Mouse (Mus musculus) gastrocnemius, adult 2 months (tissue): ENCODE results near the gene Cmah. TPM values are rescaled to one million over a fixed set of nuclear protein-coding genes. Genes with fewer than 3 reads are reported as not detected.
A peak's percentile ranks its signal among the peaks of the same experiment; 100 is the strongest.

Experiments used
- DNase-seq: peaks from one replicate; pipeline ENCODE4 v3.0.0; 2022
- H3K27ac ChIP-seq: fragments of 200-600 bp; 2 replicates; pipeline ENCODE4 v1.8.1; 2022; ENCODE audit warnings: mild to moderate bottlenecking
- H3K4me3 ChIP-seq: fragments of 200-600 bp; 2 replicates; pipeline ENCODE4 v1.8.1; 2022; ENCODE audit warnings: mild to moderate bottlenecking, moderate library complexity
- CTCF ChIP-seq: fragments of 200-600 bp; IDR thresholded peaks from 2 replicates; pipeline ENCODE4 v1.8.1; 2022; ENCODE audit warnings: antibody characterized with exemption, mild to moderate bottlenecking, moderate library complexity
- intact Hi-C: fragments of 180-260 bp; cut with DNase I; formaldehyde crosslinking; loops from one replicate; pipeline ENCODE4 v1.15.1; 2025
- total RNA-seq, 2 experiments: library from RNA; stranded (reverse); gene quantifications; 2 replicates each; pipeline ENCODE4 v1.2.3; 2021

The Cmah gene
- total RNA-seq, 2 experiments from 2014 or later: 1.9 to 2.2 TPM

DNA sequence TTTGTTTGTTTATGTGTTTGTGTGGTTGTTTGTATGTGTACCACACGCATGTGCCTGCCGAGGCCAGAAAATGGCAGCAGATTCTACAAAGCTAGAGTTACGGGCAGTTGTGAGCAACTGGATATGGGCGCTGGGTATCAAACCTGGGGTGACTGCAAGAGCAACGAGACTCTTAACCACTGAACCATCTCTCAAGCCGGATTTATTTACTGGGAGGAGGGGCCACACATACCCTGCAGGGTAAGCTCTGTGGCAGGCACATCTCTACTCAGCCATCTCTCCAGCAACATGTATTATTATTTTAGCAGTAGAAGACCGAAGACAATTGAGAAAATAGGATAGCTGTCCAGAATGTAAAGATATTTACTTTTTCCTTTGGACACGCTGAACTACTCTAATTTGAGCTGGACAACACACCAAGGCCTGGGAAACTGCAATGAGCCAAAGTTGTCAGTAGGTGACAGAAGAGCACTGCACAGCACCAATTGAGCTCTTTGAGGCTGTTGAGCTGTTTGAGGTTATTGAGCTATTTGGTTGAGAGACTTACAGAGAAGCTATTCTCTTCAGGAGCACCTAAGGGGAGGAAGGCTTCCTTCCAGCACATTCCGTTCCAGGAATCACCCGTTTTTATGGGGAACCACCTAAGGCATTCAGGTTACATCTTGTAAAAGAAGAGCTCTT, 154.6 kb downstream of the Cmah start:
- Histone ChIP-seq H3K4me3 (no peak overlapping the region), H3K27ac (no peak overlapping the region)
- intact Hi-C loops: no loop called here
- TF ChIP-seq CTCF: peak; percentile 86
- peak; percentile 26 for DNase-seq

DNA sequence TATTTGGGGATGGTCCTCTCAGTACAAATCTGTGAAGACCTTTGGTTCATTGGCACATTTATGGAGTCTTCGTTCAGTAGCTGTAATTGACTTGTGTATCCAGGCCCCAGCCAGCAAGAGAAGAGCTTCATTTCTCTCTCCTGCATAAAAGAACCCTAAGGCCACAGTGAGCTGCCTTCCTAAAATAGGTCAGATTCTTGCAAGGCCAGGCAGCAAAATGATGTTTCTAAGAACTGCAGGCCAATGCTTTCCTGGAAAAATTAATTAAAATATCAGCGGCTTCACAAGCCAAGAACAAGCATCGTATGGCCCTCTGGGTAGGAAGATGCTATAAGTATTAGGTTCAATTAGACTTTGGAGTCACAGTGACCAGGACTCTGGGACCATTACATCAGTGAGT, 156.5 kb downstream of the Cmah start:
- Histone ChIP-seq H3K4me3 (no peak overlapping the region), H3K27ac (no peak overlapping the region)
- no peak for TF ChIP-seq CTCF
- intact Hi-C loops: no loop called here
- DNase-seq: no peak

GRCm38 (mm10) chr13:24484811-24485210, 157.6 kb downstream of the Cmah start:
- intact Hi-C loops: no loop called here
- TF ChIP-seq CTCF: no peak

DNA sequence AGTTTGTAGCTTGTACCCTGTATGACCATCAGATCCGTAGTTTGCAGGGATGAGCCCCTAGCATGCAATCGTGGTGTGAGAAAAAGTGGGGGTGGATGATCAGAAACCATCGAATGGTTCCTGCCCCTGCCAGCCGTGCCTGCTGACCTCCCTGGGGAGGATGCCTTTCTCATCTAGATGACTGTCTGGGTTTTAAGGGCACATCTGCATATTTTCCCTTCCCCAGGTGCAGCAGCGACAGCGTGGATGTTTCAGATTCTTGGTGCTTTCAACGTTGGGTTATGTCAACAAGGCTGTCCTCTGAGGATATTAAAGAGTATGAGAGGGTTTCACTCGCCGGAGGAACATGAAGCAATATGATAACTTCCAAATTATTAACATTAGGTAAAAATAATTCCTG, 158.8 kb downstream of the Cmah start:
- intact Hi-C loops: no loop called here
- H3K4me3 ChIP-seq: no peak overlapping the region
- DNase-seq: no peak
- no peak overlapping the region for H3K27ac ChIP-seq
- no peak for TF ChIP-seq CTCF

More at GRCm38 (mm10) chr13:24484811-24485210, 157.6 kb downstream of the Cmah start:
- no peak overlapping the region for H3K27ac ChIP-seq
- no peak overlapping the region for H3K4me3 ChIP-seq
- no peak for DNase-seq

- H3K4me3 ChIP-seq: no peak overlapping the region
- TF ChIP-seq CTCF: no peak
- intact Hi-C loops: no loop called here
- no peak for DNase-seq
- no peak overlapping the region for H3K27ac ChIP-seq
These were observed 159.2 kb downstream of the Cmah start for GRCm38 (mm10) chr13:24486403-24486802.

DNA sequence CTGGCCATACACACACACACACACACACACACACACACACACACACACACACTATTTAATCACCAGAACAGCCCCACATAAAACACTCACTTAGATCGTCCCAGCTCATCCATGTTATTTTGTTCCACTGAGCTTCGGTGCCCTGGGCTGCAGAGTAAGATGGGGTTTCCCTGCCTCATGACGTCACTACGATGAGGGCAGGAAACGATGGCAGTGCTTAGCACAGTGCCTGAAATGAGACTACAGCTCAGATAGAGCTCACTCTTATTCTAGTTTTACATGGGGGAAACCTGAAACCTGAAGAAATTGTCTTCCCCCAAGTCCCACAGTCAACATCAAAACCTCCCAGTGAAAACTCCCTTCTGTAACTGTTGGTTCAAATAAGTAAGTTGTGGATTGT, 159.9 kb downstream of the Cmah start:
- no peak overlapping the region for H3K4me3 ChIP-seq
- intact Hi-C loops: no loop called here
- no peak overlapping the region for H3K27ac ChIP-seq
- no peak for TF ChIP-seq CTCF
- DNase-seq: no peak

DNA sequence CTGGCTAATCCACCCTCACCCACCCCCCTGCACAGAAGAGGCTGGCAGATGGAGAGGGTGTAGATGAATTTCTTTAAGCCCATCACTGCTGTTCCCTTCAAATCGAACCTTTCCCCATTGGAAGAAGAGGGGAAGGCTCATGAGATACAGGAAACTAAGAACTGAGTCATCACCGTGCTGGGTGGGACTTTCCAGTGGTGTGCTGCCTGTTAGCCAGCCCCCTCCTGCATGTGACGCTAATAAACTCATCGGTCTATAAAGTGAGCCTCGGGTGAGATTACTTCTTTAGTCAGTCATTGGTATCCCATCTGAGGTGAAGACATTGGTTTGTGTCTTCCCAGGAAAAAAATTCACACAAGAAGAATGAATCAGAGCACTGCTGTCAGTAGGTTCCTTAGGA, 160.3 kb downstream of the Cmah start:
- intact Hi-C loops: no loop called here
- no peak overlapping the region for H3K4me3 ChIP-seq
- no peak for TF ChIP-seq CTCF
- no peak overlapping the region for H3K27ac ChIP-seq
- DNase-seq: no peak

DNA sequence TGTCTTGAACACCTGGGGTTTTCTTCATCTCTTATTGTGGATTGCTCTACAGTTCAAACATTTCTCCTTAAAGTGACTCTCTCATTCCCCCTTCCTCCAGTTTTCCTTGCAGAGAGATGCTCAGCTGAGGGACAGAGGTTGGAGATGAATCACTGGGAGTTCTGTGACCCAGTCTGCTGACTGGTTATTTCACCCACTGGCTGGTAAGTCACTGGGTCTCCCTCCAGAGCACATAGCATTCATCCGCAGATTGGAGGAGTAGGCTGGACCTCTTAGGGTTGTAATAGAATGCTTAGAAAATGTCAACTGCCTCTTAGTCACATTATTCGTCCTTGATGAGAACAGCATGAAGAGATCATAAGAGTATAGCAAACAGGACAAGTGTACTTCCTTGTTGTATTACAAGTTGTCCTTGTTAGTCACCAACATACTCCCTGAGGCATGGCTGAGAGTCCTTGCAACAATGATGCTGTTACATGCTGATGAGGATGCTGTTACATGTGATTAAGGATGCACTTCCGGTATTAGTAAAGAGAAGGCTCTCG, 161.4 kb downstream of the Cmah start:
- intact Hi-C loops: no loop called here
- no peak overlapping the region for H3K27ac ChIP-seq
- no peak overlapping the region for H3K4me3 ChIP-seq
- no peak for TF ChIP-seq CTCF
- no peak for DNase-seq

- intact Hi-C loops: no loop called here
- Histone ChIP-seq H3K4me3 (no peak overlapping the region), H3K27ac (no peak overlapping the region)
- no peak for TF ChIP-seq CTCF
- no peak for DNase-seq
These were observed 162.3 kb downstream of the Cmah start for GRCm38 (mm10) chr13:24489515-24489914.

DNA sequence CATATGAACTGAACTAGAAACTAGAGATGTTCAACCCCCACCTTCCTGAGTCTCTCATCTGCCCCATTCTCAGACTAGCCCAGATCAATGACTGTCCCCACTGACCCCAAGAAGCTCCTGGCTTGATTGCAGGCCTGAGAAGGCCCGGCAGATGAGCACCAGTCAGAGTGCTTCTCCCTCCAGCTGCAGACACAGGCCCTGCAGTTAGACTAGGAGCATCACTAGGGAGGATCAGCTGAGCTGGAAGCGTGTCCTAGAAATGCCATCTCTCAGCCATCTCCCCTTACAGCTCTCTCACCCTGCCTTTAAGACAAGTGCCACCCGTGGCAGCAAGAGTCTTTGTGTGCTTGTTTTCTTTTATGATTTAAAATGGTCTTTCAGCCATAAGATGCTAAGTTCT, 162.8 kb downstream of the Cmah start:
- TF ChIP-seq CTCF: no peak
- Histone ChIP-seq H3K4me3 (no peak overlapping the region), H3K27ac (no peak overlapping the region)
- intact Hi-C loops: no loop called here
- no peak for DNase-seq

GRCm38 (mm10) chr13:24491101-24491500, 163.9 kb downstream of the Cmah start:
- Histone ChIP-seq H3K27ac (no peak overlapping the region), H3K4me3 (no peak overlapping the region)
- TF ChIP-seq CTCF: no peak
- intact Hi-C loops: no loop called here
- no peak for DNase-seq

DNA sequence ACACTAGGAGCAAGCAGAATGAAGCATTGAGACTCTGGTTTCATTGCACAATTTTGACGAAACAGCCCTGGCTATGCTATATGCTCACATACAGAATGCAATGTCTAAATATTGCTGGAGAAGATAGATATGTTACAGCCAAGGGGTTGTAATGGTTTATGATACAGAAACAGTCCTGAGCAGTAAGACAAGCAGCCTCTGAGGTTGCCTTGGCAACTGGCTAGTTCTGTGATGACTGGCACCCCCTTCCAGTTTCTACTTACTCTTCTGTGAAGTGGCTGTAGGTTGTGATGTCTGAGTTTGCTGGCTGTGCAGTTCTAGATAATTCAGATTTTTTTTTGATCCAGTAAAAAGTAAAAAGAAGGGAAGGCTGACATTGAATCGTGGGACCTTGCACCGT, 166.6 kb downstream of the Cmah start:
- intact Hi-C loops: no loop called here
- H3K27ac ChIP-seq: no peak overlapping the region
- no peak for DNase-seq
- no peak overlapping the region for H3K4me3 ChIP-seq
- TF ChIP-seq CTCF: no peak

DNA sequence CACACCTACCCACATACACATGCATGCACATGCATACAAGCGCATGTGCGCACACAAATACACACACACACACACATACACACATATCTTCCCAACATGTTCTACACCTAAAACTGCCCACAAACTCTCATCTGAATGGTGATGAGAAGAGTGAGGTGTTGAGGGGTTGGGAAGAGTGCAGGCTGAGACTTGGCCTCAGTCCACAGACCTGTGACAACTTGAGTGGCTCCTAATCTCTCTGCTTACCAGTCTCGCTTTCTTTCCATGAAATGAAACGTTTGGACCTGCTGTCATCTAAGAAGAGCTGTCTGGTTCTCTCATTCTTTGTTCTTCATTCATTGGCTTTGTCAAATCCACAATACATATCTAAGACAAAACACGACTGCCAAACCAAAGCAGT, 169.1 kb downstream of the Cmah start:
- Histone ChIP-seq H3K27ac (no peak overlapping the region), H3K4me3 (no peak overlapping the region)
- no peak for DNase-seq
- TF ChIP-seq CTCF: no peak
- intact Hi-C loops: no loop called here

GRCm38 (mm10) chr13:24497001-24497400, 169.8 kb downstream of the Cmah start:
- no peak overlapping the region for H3K27ac ChIP-seq
- intact Hi-C loops: no loop called here
- no peak overlapping the region for H3K4me3 ChIP-seq
- no peak for TF ChIP-seq CTCF
- no peak for DNase-seq
